Mouse (Mus musculus) retina, postnatal 1 day (tissue): ENCODE data around the gene Adam12.
A peak's percentile ranks its signal among the peaks of the same experiment; 100 is the strongest.

ENCODE experiments used
- DNase-seq: peaks from one replicate; pipeline ENCODE4 v3.0.0-alpha.2; 2012

The Adam12 gene

GRCm38 (mm10) chr7:134147561-134147960 is 84.4 kb downstream of the Adam12 start:
- DNase-seq: no peak

GRCm38 (mm10) chr7:134146821-134147220 is 85.1 kb downstream of the Adam12 start:
- no peak for DNase-seq

GRCm38 (mm10) chr7:134144111-134144510 is 87.8 kb downstream of the Adam12 start:
- no peak for DNase-seq

- no peak for DNase-seq
These were observed 92.5 kb downstream of the Adam12 start for GRCm38 (mm10) chr7:134139291-134139949.

GRCm38 (mm10) chr7:134132323-134132722 is 99.6 kb downstream of the Adam12 start:
- peak; percentile 97 for DNase-seq

- peak; percentile 70 for DNase-seq
These were observed 103.8 kb downstream of the Adam12 start for GRCm38 (mm10) chr7:134128087-134128522.

- DNase-seq: peak; percentile 53
These were observed 110.5 kb downstream of the Adam12 start for GRCm38 (mm10) chr7:134121397-134121796.

GRCm38 (mm10) chr7:134115438-134115837 is 116.5 kb downstream of the Adam12 start:
- no peak for DNase-seq

- no peak for DNase-seq
These were observed 117.4 kb downstream of the Adam12 start for GRCm38 (mm10) chr7:134114311-134115188.

- DNase-seq: no peak
These were observed 118.1 kb downstream of the Adam12 start for GRCm38 (mm10) chr7:134113829-134114228.

GRCm38 (mm10) chr7:134110116-134110515 is 121.8 kb downstream of the Adam12 start:
- no peak for DNase-seq

- no peak for DNase-seq
These were observed 124.1 kb downstream of the Adam12 start for GRCm38 (mm10) chr7:134107849-134108248.

- no peak for DNase-seq
These were observed 132.9 kb downstream of the Adam12 start for GRCm38 (mm10) chr7:134099010-134099409.

GRCm38 (mm10) chr7:134097861-134098260 is 134.1 kb downstream of the Adam12 start:
- DNase-seq: no peak

GRCm38 (mm10) chr7:134093871-134094270 is 138.1 kb downstream of the Adam12 start:
- no peak for DNase-seq

GRCm38 (mm10) chr7:134090764-134091163 is 141.2 kb downstream of the Adam12 start:
- peak; percentile 34 for DNase-seq

- no peak for DNase-seq
These were observed 141.7 kb downstream of the Adam12 start for GRCm38 (mm10) chr7:134090256-134090655.

- DNase-seq: peak; percentile 54
These were observed 143.2 kb downstream of the Adam12 start for GRCm38 (mm10) chr7:134088548-134089347.

- no peak for DNase-seq
These were observed 146.6 kb downstream of the Adam12 start for GRCm38 (mm10) chr7:134085396-134085795.

- no peak for DNase-seq
These were observed 147.0 kb downstream of the Adam12 start for GRCm38 (mm10) chr7:134084926-134085325.

GRCm38 (mm10) chr7:134081307-134082072 is 150.5 kb downstream of the Adam12 start:
- no peak for DNase-seq

GRCm38 (mm10) chr7:134079980-134080725 is 151.8 kb downstream of the Adam12 start:
- DNase-seq: no peak
